Mouse (Mus musculus) c-Kit-negative CD71-positive TER-119-positive erythroid progenitor cells, embryonic 14.5 days (primary cell): ENCODE data around the gene Sv2c.
"Not testable (repeated sequence)": the region's sequence is repeated elsewhere in the genome, so short reads cannot be mapped to it uniquely, and the experiment has no call there.

ENCODE experiments used
- DNase-seq: peaks from one replicate; pipeline ENCODE4 v3.0.0-alpha.2; 2013; ENCODE audit warnings: low read depth, low spot score

Gene Sv2c

DNA sequence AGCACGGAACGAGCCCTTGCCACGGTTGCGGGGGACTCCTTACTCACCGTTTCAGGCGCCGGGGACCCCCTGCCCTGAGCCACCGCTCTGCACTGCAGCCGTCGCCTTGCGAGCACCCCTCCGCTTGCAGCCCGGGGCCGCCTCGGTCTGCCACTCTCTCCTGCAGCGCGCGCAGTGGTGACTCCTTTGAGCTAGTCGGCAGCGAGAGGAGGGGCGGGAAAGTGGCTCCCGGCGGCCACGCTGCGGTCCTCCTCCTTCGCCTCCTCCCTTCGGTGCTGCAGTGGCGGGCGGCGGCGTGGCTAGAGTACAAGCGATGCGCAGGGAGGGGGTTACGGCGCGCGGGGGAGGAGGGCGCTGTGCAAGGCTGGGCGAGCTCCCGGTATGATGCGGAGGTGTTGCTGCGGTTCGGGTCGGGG, at the start of gene Sv2c:
Gene Sv2c (minus strand): TSS at position 177 of the 416 bp plus-strand sequence.
- no peak for DNase-seq

DNA sequence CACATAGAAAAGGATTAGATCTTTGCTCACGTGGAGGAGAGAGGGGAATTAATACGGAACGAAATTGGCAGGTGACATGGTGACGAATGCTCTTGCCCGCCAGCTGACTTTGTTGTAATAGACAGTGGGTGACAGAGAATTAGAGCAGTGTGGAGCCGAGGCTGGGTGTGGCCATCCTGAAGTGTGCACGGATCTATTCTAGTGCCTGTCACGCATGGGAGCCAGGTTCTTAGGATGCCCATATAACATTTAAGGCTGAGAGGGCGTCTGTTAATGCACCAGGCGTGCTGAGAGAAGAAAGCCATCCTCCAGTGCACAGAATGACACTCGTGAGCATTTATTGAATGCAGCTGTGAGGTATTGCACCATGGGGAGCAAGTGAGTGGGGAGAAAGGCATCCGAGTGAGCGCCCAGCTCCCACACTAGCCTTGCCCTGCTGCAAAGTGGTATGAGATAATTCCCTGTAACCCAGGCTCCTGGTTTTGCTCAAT, 48.3 kb upstream of the Sv2c start:
- no peak for DNase-seq

DNA sequence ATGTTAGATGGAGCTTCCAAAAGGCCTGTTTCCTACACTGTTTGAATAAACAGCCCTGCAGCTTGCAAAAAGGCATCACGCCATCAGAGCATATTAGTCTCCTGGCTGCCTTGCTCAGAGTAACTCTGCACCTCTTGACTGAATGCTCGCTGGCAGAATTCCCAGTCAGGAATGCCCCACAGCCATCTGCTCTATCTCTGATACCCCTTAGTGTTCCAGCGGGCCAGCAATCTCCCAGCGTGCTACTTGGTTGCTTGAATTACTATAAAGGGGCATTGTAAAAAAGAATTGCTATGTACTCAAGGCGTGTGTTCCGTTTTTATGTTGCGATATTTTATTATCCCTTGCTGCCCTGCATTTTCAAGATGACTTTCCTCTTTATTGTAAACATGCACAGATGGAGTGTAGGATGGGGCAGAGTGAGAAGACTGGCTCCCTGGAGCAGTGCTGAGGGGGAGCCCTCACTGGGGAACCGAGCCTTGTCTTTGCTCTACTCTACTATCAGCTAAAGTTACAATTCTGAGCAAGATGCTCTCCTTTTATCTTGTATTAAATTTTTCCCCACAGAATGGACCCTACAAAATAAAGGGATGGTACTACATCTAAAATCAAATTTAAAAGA, 43.3 kb upstream of the Sv2c start:
- DNase-seq: no peak

DNA sequence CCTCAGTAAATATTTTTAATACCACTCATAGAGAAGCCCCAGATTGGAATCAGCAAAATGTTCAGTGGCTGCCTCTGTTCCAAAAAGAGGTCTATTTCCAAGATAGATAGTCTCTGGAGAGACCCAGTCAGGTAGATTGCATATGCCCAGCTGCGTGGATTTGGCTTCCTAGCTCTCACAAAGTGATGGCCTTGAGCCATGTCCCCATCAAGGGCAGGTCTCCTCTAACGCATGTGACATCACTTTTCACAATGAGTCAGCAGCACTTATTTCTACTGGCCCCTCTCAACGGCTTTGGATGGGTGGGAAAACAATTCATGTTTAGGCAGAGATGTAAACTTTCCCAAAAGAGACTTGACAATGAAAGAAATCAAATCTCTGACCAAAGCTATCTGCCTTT, 41.3 kb upstream of the Sv2c start:
- no peak for DNase-seq

DNA sequence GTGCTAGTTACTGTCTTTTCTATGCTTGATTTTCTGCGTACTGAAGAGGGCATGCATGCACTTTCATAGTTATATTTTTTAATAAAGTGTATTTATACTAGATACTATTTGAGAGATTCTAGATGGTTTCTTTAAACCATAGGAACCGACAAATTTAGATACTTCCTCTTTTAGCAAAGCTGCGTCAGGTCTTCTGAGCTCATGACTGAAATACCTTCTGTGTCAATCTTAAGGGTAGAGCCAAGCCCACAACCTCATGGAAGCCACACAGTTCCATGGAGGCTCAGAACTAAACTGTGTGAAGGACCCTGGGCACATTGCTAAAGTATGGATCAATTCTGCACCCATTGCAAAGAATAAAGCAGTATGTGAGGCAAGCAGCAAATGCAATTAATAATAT, 39.9 kb upstream of the Sv2c start:
- no peak for DNase-seq

DNA sequence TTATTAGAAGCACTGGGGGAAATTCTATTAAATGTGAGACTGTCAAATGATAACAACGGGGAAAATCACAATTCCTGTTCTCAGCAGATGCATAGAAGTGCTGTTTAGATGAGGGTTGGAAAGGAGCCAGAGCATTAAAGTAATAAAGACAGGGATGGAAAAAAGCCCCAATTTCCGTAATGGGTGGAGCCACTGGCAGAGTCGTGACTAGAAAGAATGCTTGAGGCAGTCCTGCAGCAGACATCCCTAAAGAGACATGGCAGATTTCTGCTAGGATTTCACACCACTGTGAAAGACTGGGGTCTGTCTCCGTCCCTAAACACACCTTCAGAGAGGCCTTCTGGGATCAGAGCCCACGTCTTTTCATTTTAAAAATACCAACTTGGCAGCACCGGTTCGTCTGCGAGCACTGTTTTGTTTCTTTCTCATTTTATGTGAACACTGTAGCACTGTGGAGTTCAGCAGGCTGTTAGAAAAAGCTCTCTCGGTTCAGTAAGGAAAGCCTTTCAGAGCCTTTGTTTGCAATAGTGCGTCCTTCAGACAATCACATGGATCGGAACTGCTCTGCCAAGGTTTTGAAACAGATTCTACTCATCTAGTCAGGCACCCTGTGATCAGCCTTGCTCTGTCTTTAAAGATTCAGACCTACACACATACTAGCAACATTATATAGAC, 36.8 kb upstream of the Sv2c start:
- no peak for DNase-seq

DNA sequence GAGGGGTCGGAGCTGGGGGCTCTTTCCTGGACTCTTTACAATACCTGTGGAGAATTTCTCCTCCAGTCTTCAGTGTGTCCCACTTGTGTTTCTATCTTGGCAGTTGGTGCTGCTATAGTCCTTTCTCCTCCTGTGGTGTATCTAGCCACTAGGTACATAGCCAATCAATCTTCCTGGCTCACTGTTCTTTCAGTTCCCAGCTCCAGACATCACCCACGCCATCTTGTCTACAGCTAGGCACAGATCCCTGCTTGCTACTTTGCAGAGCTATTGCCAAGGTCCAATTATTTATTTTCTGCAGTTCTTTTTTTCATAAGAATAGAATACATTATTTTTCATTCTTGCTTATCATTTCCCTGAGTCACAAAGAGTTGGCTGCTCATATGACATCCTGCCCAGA, 34.2 kb upstream of the Sv2c start:
- DNase-seq: no peak

DNA sequence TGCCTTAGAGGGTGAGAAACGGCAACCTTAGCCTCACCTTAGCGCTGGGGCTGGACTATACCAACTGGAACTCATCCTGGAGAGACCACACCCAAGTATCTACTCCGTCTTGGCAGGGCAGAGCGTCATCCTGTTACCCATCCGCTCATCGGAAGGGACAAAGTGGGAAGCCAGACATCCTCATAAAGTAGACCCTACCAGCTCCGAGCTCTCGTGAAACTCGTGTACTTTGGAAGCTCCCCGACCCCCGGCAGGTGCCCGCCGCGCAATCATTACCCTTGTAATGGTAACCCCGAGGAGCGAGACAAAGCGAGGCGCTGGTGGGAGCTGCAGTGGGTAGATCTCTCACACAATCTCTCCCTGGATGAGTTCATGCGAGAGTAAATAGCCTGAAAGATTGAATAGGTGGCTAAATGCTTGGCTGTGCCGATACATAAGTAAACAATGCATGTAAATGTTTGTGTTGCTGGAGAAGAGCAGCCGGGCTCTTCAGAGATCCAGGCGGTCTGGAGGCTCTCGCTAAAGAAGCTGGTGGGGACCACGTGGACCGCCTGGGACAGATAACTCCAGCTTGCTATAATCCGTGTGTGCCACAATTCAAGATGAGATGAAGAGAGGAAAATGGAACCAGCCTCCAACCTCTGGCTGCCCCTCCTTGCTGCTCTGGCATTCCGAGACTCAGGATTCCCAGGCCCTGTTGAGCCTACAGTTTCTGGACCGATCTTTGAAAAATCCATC, 1.2 kb upstream of the Sv2c start:
- DNase-seq: no peak

DNA sequence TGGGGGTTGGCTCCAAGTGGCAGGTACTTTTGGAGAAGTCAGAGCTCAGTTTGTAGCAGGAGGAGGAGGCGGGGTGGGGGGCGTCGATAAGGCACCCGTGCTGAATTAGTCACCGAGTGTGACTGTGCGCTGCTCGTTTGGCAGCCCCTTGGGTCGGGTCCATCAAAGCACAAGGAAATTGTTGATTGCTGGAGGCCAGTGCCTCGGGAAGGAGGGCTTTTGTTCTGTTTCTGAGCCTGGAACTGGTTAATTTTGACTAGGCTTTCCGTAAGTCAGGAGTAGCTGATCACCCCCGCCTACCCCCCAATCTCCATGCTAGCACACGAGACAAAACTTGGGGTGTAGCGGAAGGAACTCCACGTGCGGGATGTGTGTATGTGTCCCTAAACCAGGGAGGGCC, 456 bp upstream of the Sv2c start:
- DNase-seq: no peak

DNA sequence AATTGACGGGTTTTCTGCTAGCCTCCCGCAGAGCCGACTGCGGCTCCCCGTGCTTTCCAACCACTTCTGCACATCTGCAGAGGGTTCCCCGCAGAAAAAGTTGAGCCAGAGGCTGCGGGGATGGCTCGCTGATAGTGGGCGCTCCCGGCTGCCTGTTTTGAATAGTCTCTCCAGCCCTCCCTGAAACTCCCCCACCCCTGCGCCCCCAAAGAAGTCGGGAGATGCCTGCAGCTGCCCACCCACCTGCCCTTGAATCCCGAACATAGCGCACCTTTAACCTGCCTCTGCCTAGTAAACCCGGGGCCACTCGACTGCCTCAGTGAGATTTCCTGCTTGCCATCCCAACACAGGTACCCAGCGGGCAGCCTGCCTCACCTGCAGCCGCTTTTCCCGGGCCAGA, 466 bp downstream of the Sv2c start:
- DNase-seq: no peak

DNA sequence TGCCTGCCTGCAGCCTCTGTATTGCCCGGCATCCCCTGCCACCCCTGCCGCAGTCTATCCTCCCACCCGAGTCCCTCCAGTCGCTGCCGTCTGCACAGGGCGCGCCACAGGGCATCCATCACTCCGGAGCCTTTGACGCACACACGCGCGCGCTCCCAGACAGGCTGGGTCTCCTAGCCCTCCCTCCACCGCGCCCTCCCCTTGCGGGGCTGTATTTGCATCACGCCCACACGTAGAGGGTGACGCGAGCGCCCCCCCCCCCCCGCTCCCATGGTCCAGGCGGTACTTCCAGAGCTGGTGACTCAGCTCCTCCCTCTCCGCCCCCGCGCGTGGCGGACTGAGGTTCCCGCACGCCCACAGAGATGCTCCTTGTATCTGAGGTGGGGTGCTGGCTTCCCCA, 1.3 kb downstream of the Sv2c start:
- DNase-seq: no peak

DNA sequence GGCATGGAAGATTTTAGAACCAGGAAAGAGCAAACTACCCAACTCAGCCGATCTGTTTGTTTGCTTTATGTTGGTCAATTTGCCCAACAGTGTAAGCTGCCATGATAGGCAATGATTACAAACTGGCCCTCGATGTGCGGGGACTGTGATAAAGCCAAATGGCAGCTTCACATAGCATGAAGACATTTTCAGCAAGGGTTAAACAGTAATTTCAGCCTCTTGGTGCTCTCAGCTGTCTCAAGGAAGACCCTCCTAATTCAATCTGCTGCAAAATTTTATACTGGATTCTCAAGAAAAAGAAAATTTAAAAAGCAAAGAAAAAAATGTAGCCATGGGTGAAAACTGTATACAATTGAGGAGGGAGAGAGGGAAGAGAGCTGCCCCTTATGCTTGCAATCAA, 3.3 kb downstream of the Sv2c start:
- no peak for DNase-seq

DNA sequence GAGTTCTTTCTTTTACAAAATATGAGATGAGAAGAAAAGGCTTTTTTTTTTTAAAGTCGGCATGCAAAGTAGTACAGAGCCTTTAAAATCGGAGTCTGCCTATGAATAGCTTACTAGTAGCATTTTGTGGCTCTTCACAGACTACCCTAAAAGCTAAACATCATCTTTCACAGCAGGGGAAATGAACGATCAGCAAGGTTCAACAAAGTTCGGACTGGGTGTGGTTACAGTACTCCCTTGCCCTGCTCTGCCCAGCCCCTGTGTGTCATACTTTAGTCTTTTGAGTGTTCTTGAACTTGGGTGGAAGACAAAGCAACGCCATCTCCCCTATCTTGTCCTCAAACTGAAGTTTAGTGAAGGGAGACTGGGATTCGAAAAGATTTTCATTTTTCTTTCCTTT, 5.7 kb downstream of the Sv2c start:
- no peak for DNase-seq

DNA sequence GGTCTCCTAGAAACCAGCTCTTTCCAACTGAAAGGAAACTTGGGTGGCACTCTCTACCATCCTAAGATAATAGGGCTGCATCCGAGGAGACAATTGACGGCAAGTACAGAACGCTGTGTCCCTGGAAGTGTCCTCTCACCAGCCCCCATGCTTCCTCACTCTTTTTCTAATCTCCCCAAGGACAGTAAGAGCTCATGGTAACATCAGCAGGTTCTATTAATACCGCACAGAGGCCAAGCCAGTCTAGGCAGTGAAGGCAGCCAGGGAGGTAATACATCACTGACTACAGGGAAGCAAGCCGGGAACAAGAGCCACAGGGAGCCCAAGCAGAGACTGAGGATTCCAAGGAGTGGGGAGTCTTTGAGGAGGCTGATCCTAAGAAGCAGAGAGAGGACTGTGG, 7.4 kb downstream of the Sv2c start:
- no peak for DNase-seq

DNA sequence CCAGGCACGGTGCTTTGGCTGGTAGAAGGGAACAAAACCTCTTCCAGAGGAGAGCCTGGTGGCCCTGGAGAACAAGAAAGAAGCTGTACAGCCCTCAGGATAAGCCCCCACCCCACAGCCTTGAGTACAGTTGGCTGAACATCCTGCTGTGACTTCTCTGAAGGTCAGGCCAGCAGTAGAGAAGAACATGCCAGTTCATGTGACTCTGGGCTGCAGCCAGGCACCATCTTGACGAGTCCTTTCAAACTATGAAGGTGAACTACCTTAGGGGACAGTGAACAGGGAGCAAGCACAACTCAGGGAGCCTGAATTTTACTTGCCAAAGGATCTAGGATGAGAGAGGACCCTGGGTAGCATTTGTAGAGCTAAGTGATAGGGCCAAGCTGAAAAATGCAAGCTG, 19.7 kb downstream of the Sv2c start:
- no peak for DNase-seq

DNA sequence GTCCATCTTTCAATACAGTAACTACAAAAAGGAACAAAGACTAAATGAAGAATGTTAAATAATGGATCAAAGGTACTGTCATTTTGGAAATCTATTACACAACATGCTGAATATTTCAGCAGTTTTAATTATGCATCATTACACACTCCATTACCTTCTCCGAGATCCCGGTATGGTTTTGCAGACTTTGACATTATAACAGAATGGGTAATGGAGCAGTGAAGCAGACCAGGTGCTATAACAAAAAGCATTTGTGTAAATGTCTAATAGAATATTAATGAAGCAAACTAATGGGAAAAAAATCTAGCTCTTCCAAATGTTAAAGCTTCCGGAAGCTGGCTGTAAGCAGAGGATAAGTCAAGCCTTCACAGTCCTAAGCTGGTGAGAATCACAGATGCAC, 21.6 kb downstream of the Sv2c start:
- DNase-seq: no peak

DNA sequence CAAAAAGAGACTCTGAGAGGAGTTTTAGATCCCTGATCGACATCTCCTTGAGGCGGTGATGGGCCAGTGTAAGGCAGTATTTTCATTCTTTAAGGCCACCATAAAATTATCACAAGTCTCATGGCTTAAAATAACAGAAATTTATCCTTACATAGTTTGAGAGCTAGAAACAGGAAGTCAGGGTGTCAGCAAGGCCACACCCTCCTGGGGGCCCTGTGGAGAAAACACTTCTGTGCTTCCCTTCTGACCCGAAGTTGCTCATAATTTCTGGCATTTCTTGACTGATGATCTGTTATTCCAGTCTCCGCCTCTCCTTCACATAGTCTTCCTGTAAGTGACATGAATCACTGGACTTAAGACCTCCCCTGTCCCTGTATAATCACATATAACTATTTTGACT, 26.0 kb downstream of the Sv2c start:
- no peak for DNase-seq

DNA sequence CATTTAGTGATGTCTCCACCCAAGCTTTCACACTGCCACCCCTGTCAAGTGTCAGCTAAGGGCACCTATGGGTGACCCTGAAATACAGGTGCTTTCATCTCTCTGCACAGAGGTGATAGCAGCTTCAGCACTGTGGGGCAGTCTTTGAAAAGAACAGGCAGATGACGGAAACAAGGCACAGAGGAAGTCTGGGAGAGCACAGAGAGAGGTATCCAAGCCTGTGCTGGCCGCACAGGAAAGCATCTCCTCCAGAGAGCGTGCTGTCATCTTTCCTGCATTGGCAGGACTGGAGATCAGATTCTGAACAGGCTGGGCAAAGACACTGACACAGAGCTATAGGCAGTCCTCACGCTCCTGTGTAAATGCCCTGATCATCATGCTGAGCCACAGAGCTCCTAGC, 41.4 kb downstream of the Sv2c start:
- DNase-seq: no peak

DNA sequence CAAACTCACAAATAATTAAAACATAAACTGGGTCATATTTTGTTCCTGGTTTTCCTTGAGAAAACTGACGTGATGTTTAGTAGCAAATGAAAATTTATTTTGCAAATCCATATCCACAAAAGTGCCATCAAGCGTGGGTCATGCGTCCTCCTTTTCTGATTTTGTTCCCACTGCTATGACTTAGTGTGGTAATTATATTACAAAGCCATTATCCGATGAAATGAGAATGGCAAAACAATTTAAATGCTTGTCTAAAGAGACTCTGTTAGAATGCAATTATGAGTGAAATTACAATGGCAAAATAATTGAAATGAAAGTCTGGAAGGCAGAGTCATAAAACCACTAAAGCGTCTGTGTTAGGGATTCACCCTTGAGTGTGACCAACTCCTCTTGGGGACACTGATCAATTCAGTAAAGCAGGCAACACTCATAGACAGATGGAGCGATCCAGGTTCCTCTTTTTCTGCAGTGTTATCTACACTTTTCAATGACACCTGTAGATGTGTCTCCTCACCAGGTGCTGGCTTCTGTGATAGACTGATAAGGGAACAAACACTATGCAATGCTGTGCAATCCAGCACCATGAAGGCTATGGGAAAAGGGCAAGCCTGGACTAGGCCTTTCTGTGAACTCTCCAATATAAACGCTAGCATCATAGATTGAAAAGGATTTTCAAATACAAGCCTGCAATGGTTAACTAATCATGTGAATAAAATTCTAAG, 46.6 kb downstream of the Sv2c start:
- no peak for DNase-seq

DNA sequence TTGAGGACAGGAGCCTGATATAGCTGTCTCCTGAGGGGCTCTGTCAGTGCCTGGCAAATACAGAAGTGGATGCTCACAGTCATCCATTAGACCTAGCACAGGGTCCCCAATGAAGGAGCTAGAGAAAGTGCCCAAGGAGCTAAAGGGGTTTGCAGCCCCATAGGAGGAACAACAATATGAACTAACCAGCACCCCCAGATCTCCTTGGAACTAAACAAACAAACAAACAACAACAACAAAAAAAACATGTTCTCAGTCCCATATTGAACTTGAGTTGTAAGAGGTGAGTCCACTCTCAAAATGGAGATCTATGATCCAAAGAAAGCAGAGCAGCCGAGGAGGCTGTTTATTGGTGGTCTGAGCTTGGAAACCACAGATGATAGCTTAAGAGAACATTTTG, 50.6 kb downstream of the Sv2c start, which contains the start of gene Gm17190:
Gene Gm17190 (plus strand): TSS at position 301 of the 400 bp plus-strand sequence.
- not testable (repeated sequence) for DNase-seq

DNA sequence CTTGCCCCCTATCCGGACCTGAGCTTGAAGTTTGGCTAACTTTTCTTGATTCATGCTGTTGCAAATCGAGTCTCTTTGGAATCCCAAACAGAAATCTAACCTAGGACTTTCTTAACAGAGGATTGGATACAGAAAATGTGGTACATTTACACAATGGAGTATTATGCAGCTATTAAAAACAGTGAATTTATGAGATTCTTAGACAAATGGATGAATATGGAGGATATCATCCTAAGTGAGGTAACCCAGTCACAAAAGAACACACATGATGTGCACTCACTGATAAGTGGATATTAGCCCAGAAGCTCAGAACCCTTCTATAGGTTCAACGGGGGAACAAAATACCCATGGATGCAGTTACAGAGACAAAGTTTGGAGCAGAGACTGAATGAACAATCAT, 51.1 kb downstream of the Sv2c start, which contains the start of gene Gm20075:
Gene Gm20075 (minus strand): TSS at position 101 of the 400 bp plus-strand sequence.
- DNase-seq: not testable (repeated sequence)

DNA sequence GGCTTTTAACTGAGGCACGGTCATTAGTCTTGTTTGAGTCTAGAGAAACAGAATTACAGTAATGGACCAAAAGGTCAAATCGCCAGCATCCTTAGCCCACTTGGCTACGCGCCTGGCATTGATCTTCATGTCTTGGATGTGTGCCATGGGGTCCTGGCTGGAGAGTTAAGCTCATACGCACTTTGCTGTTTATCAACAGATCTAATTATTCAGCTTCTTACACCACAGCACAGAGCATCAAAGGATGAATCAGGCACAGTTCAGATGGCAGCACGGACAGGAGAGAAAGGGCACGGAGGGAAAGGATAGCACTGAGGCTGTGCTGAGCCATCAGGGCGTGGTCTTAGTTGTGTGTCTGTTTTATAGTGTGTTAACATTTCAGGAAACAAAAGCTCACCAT, 58.8 kb downstream of the Sv2c start:
- no peak for DNase-seq
